Mouse (Mus musculus) liver, embryonic 14.5 days (tissue): ENCODE results near the gene Kcnj6. TPM values are rescaled to one million over a fixed set of nuclear protein-coding genes. Genes with fewer than 3 reads are reported as not detected.

Experiments
- ATAC-seq: fragments of 200-750 bp; cut with Nextera tagmentation; 2 replicates; pipeline ENCODE4 v1.8.0; 2017; ENCODE audit warnings: moderate number of reproducible peaks, mild to moderate bottlenecking, moderate library complexity; ENCODE audit not compliant: insufficient read depth
- DNase-seq, 3 experiments: peaks; one replicate each; pipeline ENCODE4 v3.0.0-alpha.2; 2012 to 2013; ENCODE audit warnings: low read depth in 3 of 3, low spot score in 3 of 3
- H3K27ac ChIP-seq: fragments of 300-500 bp; sonication (generic); 2 replicates; pipeline ENCODE4 v1.5.1; 2014; ENCODE audit warnings: moderate library complexity, mild to moderate bottlenecking, control low read depth, inconsistent platforms
- H3K27me3 ChIP-seq: fragments of 300-500 bp; sonication (generic); 2 replicates; pipeline ENCODE4 v1.6.1; 2014; ENCODE audit warnings: mild to moderate bottlenecking, low read length, moderate library complexity; ENCODE audit not compliant: control insufficient read depth, insufficient read depth
- H3K36me3 ChIP-seq: fragments of 300-500 bp; sonication (generic); replicated peaks from 2 replicates; pipeline ENCODE4 v1.6.1; 2014; ENCODE audit warnings: low read depth; ENCODE audit not compliant: control insufficient read depth, insufficient read depth
- H3K4me1 ChIP-seq, 2 experiments: fragments of 200-500 bp in 1 of 2; fragments of 300-500 bp in 1 of 2; sonication (generic) in 1 of 2; replicated peaks; 2 replicates each; pipeline ENCODE4 v1.6.1; 2012 to 2014; ENCODE audit warnings: antibody characterized with exemption in 1 of 2, inconsistent platforms in 1 of 2, low read length in 1 of 2; ENCODE audit not compliant: control insufficient read depth in 2 of 2, insufficient read depth in 2 of 2
- H3K4me2 ChIP-seq: fragments of 300-500 bp; sonication (generic); 2 replicates; pipeline ENCODE4 v1.6.1; 2014; ENCODE audit warnings: low read depth, mild to moderate bottlenecking, control low read depth, moderate library complexity
- H3K4me3 ChIP-seq, 2 experiments: fragments of 200-500 bp in 1 of 2; fragments of 300-500 bp in 1 of 2; sonication (generic) in 1 of 2; 2 replicates each; pipeline ENCODE4 v1.5.1; 2012 to 2014; ENCODE audit warnings: low read depth in 2 of 2, low read length in 2 of 2, mild to moderate bottlenecking in 2 of 2, control low read depth in 1 of 2, inconsistent platforms in 1 of 2, moderate library complexity in 1 of 2; ENCODE audit not compliant: insufficient read depth in 1 of 2
- H3K9ac ChIP-seq: fragments of 300-500 bp; sonication (generic); replicated peaks from 2 replicates; pipeline ENCODE4 v1.6.1; 2014; ENCODE audit warnings: mild to moderate bottlenecking, control low read depth, moderate library complexity
- H3K9me3 ChIP-seq: fragments of 300-500 bp; sonication (generic); 2 replicates; pipeline ENCODE4 v1.6.1; 2016; ENCODE audit warnings: low read length, mixed read lengths; ENCODE audit not compliant: control insufficient read depth
- CTCF ChIP-seq: IDR thresholded peaks from 2 replicates; pipeline ENCODE4 v1.5.1; 2016; ENCODE audit warnings: antibody characterized with exemption, low read depth, control low read depth
- EP300 ChIP-seq: IDR thresholded peaks from 2 replicates; pipeline ENCODE4 v1.6.1; 2016; ENCODE audit warnings: antibody characterized with exemption, low read depth
- WGBS: fragments of 180-500 bp; shearing (Covaris S2); extraction: QIAGEN DNeasy Blood & Tissue Kit; methylation state at CpG from one replicate; pipeline ENCODE4 v1.1.7; 2014; ENCODE audit not compliant: insufficient replicate concordance; 5-methylcytosine and 5-hydroxymethylcytosine counted together
- polyA plus RNA-seq, 2 experiments: library from polyadenylated mRNA; depleted of rRNA in 1 of 2; stranded (reverse) in 1 of 2; unstranded in 1 of 2; fragments of >200 nt; fragmentation: Nextera tagmentation in 1 of 2; extraction: Ambion mirVana in 1 of 2; gene quantifications; 2 replicates each; pipeline versions ENCODE4 v1.2.1 to v1.2.3; 2012 to 2014

Gene Kcnj6
- polyA plus RNA-seq, 2 experiments = not detected

DNA sequence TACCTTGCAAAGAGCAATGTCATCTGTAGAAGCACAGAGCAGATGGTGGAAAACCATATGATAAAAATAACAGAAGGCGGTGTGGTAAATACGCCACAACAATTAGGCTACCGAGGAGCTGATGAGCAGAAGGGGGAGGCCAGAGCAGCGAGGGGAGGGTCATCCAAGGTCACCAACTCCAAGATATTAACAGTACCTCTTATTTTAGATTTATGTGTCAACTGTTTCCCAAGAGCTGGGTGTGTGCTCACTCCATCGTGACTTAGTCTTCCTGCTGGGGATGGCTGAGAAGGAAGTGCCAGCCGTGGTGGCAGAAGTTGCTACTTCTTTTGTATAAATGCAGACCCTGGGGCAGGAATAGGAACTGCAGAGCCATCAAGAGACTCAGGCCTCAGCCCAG, 28.6 kb downstream of the Kcnj6 start:
- Histone ChIP-seq H3K9me3 (no peaks in the 10 kb centered on the region), H3K9ac (no peak overlapping the region), H3K36me3 (no peaks in the 10 kb centered on the region), H3K4me1 (no peaks in the 10 kb centered on the region), H3K27ac (no peak overlapping the region), H3K4me3 (no peak overlapping the region), H3K27me3 (no peaks in the 10 kb centered on the region), H3K4me2 (no peak overlapping the region)
- no peak for TF ChIP-seq CTCF
- TF ChIP-seq EP300 = no peak
- DNase-seq (no peak), ATAC-seq (no peak)
- WGBS = 37% methylated on average over 6 of the region's 6 CpGs

DNA sequence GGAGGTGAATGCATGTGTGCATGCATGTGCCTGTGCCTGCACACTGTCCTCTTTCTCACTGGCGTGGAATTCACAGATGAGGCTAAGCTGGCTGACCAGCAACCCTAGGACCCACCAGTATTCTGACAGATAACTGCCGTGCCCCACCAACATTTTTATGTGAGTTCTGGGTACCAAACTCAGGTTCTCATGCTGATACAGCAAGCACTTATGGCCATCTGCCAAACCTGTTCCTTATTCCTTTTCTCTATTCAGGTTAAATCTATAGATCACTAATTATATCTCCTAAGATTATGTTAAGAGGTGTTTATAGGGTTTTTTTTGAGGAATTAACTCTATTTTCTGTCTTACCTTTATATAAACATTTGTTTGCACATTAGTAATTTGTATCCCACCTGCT, 29.0 kb downstream of the Kcnj6 start:
- H3K4me1 ChIP-seq = no peaks in the 10 kb centered on the region
- H3K27ac ChIP-seq = no peak overlapping the region
- no peaks in the 10 kb centered on the region for H3K27me3 ChIP-seq
- H3K4me3 ChIP-seq = no peak overlapping the region
- DNase-seq = no peak
- H3K9ac ChIP-seq = no peak overlapping the region
- ATAC-seq = no peak
- no peaks in the 10 kb centered on the region for H3K9me3 ChIP-seq
- H3K4me2 ChIP-seq = no peak overlapping the region
- H3K36me3 ChIP-seq = no peaks in the 10 kb centered on the region
- WGBS = 52% methylated on average over 2 of the region's 2 CpGs
- TF ChIP-seq CTCF = no peak
- no peak for TF ChIP-seq EP300

DNA sequence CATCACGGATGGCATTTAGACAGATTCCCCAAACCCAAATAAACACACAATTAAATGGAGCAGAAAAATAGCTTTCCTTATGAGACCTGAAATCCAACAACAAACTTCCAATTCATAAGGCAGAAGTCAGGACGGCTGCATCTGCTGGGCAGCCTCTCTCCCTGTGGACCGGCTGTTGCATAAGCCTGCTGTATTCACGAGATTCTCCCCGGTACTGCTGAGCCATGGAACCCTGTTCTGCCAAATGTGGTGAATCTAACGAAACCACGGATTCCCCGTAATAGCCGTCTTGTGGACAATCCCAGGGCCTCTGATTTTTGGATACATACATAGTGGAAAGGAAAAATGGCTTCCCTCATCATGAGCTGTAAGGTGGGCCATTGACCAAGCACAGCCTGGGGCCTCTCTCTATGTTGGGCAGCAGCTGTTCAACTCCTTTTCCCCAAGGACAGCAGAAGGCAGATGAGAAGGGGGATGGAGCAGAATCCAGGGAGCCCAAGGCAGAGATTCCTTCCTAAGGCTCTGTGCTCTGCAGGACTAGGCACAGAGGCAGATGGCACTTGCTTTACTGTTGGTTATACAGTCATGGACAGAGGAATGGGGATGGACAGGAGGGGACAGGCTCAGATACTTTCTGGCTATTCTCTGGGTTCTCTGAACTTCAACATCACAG, 40.2 kb downstream of the Kcnj6 start:
- Histone ChIP-seq H3K27me3 (no peaks in the 10 kb centered on the region), H3K36me3 (no peaks in the 10 kb centered on the region), H3K4me1 (no peaks in the 10 kb centered on the region), H3K9ac (no peak overlapping the region), H3K27ac (no peak overlapping the region), H3K9me3 (no peaks in the 10 kb centered on the region), H3K4me2 (no peak overlapping the region), H3K4me3 (no peak overlapping the region)
- DNase-seq (no peak), ATAC-seq (no peak)
- no peak for TF ChIP-seq CTCF
- no peak for TF ChIP-seq EP300
- WGBS = 65% methylated on average over 9 of the region's 9 CpGs

DNA sequence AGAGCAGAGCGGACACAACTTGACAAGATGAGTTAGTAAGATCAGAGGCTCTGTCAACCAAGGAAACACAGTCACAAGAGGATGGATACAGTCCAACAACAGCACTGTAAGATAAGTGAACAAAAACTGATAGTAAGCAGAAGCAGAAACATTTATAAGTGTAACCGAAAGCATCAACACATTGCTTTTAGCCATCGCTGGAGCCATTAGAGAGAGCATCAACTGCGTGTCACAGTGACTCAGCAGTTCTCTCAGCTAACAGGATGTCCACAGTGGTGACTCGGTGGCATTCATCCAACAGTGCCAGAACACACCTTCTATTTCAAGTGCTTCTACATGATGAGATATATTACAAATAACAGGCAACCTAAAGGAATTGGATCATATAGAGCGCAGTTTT, 41.1 kb downstream of the Kcnj6 start:
- no peak for ATAC-seq
- H3K9me3 ChIP-seq = no peaks in the 10 kb centered on the region

DNA sequence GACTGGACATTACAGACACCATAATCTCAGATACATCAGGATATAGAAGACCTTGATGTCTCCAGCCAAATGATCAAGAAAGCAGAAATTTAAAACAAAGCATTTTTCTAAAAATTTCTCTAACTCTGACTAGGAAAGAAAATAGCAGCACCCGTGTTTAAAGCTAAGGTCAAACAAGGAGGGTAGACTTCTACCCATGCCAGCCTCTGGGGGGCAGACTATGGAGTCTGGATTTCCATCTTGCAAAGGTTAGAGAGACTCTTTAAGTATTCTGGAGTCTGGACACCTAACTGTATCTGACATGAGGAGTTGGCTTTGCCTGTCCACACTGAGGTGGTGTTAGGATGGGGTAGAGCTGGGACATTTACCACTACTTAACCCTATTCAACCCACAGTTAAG, 44.2 kb downstream of the Kcnj6 start:
- no peak overlapping the region for H3K4me3 ChIP-seq
- H3K4me1 ChIP-seq = no peaks in the 10 kb centered on the region
- H3K9me3 ChIP-seq = no peaks in the 10 kb centered on the region
- ATAC-seq (no peak), DNase-seq (no peak)
- H3K36me3 ChIP-seq = no peaks in the 10 kb centered on the region
- H3K27ac ChIP-seq = no peak overlapping the region
- 48% methylated on average over 1 of the region's 1 CpGs for WGBS
- H3K27me3 ChIP-seq = no peaks in the 10 kb centered on the region
- TF ChIP-seq CTCF (no peak), EP300 (no peak)
- H3K9ac ChIP-seq = no peak overlapping the region
- H3K4me2 ChIP-seq = no peak overlapping the region

More for the DNA sequence above, 41.1 kb downstream of the Kcnj6 start:
- Histone ChIP-seq H3K9ac (no peak overlapping the region), H3K4me2 (no peak overlapping the region), H3K4me1 (no peaks in the 10 kb centered on the region), H3K27me3 (no peaks in the 10 kb centered on the region), H3K36me3 (no peaks in the 10 kb centered on the region), H3K4me3 (no peak overlapping the region), H3K27ac (no peak overlapping the region)
- no peak for DNase-seq
- 68% methylated on average over 6 of the region's 6 CpGs for WGBS
- no peak for TF ChIP-seq EP300
- no peak for TF ChIP-seq CTCF
